Mouse (Mus musculus): Measurements from ENCODE around the gene Erc2.
A peak's percentile ranks its signal among the peaks of the same experiment; 100 is the strongest.

Erc2 gene

DNA sequence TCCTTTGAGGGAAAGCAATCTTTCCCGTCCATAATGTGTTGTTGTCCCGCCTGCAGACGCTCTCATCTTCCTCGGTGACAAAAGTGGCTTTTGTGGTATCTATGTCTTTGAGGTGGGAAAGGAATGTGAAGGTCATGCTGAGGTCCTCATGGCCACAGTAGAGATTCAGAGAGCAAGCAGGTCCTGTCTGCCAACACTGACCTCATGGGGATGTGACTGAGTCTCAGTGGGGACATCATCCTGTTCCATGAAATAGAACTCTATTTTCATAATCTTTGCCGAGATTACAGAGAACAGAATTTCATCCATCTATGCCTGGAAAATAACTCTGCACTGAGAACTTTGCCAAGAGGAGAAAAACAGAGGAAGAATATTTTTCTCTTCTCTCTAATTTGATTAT is 324.0 kb downstream of the Erc2 start:
- DNase-seq (ENCODE audit: low spot score): no peak

DNA sequence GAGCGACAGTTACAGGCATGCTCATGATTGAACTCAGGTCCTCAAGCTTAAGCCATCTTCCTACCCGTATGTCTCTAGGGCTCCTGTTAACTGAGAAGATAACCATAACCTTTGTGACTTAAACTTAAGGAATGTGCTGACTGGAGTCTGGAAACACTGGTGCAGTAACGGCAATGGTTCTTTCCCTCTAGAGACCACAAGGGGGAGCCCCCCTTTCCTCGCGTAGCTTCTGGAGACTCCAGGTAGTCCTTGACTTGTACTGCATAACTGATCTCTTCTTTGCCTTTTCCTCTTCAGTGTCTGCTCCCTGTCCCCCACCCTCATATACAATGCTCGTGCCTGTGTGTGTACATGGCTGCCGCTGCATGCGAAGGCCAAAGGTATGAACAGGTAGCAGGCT is 326.2 kb downstream of the Erc2 start:
- DNase-seq (ENCODE audit: low spot score): peak; percentile 41

DNA sequence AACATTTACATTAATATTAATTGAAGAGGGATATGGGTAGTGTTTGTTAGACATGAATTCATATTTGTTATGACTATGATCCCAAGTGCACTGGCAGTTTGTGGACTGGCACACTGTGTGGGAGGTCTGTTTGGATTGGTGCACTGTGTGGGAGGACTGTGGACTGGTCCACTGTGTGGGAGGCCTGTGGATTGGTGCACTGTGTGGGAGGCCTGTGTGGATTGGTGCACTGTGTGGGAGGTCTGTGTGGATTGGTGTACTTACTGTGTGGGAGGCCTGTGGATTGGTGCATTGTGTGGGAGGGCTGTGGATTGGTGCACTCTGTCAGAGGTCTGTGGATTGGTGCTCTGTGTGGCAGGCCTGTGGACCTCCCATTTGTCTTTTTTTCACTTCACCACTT is 331.6 kb downstream of the Erc2 start:
- DNase-seq (ENCODE audit: low spot score): no peak

DNA sequence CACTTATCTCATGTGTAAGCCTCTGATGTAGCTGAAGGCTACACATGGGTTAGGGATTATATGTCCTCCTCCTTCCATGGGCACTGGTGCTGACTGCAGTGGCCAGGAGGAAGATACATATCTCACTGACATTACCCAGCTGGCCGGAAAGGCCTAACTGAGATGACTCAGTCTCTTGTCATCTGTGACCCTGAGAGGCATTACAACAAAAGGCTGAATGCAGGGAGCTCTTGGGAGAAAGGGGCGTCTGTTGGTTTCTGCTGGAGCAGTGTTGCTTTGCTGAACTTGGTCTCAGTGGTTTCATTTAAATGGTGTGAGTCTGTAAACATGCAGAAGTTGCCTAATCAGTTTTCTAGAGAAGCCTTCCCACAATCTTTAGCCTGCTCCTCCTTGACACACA is 334.6 kb downstream of the Erc2 start:
- DNase-seq (ENCODE audit: low spot score): no peak

DNA sequence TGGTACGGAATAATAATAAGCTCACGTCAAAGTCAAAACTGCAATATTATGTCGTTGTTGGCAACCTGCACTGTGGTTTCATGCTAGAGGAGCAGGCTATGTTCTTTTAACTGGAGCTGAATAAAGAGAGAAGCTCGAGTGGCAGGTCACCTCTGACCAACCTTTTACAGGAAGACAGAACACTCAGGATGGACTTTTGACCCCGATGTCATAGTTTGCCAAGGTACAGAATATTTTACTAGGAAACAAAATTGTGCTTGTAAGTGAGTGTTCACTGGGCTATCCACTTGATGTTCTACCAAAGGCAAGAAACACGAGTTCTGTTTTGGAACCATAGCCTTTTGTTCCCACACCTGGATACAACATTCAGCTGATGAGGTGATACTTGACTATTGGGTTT is 351.5 kb downstream of the Erc2 start:
- no peak for DNase-seq (ENCODE audit: low spot score)

DNA sequence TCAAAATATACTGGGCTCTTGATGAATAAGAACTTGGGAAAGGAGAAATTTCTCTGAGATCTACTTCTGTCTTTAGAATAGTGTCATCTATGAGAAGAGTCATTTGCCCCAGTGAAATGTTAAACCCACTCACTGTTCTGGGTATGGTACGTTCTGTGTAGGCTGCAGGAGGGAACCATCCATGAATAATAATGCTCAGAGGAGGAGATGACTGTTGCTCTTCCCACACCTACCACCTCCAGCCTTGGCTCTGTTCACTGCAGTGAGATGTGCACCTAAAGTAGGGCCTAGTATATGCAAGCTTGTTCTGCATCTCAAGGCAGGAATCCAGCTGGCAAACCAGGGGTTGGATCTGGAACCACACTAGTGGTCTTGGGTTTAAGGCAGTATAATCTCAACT is 353.4 kb downstream of the Erc2 start:
- DNase-seq (ENCODE audit: low spot score): no peak

DNA sequence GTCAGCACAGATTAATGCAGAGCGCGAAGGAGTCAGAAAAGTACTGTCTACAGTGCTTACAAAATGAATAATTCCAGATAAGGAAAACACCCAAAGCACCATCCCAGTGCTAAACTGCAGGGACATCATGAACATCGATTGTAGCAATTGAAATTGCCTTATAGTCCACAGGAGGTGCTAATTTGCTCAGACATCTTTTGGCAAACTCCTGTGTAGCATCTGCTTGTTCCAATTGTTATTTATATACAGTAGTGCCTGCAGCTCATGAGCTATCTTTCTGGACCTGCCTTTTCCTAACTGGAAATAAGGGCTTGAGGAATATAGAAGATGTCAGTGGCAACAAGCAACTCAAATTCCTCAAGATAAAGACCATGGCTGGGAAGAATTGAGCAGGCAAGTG is 362.5 kb downstream of the Erc2 start:
- DNase-seq (ENCODE audit: low spot score): no peak

DNA sequence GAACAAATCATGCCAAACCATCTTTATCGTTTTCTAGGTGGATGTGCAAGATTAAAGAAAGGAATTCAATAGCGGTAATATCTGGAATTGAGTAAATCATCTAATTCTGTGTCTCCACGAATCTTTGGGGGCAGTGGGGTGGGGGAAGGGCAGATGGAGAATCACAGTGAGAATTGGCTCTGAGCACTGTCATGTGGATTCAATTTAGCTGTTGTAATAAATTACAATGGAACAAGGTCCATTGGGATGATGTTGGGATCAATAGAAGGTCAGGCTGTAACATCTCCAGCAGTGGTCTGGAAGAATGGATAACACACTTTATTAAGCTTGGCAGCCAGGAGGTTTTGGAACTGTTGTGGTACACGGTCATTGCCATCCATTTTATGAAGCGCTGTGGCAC is 363.0 kb downstream of the Erc2 start:
- DNase-seq (ENCODE audit: low spot score): peak; percentile 11

DNA sequence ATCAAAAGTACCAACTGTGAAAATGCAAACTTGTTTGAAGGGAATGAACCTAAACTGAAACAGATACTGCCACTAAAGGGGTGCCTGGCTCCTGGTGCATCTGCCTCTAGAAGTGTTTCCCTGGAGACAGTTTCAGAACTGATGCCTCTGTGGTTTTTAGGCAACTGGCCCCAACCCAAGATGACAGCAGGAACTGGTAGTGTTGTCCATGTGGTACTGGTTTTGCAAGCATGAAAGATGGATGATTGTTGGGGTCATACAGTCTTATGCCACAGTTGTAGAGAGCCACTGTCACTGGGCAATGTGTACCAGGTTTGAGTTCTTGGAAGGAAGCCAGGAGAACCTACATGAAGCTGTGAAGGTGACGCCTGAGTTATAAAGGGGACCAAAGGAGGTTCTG is 365.2 kb downstream of the Erc2 start:
- no peak for DNase-seq (ENCODE audit: low spot score)

DNA sequence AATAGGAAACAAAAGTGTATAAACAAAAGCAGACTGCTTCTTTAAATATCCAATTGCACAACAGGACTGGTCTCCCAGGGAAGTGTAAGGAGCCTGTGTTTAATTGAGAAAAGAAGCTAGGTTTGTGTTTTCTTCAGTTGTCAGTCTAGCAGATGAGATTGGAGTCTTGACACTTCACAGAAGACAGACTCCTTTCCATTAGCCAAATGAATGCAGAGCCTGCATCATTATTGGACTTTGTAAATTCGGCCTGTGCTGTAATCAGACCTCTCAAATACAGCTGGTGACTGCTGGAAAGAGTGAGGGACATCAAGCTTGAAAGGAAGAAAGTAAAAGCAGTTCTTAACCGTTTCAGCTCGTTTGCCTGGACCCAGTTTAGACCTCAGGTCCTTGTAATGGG is 376.3 kb downstream of the Erc2 start:
- DNase-seq (ENCODE audit: low spot score): no peak

DNA sequence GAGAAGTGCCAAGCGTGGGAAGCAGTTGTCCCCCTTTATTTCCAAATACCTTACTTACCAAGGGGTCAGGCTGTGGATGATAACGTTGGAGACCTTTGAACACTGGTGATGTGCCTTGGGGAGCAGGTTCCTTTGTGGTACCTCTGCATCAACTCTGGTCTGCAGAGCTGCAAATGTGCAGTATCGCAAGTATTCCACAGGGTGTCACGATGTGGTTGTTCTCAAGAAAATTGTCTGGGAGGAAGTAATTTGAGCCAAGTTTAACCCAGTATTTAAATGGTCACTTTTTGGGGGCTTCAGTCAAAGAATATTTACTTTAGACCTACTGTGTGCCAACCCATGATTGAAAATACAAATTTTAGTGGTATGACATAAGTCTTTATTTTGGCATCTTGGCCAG is 381.8 kb downstream of the Erc2 start:
- DNase-seq (ENCODE audit: low spot score): peak; percentile 55

DNA sequence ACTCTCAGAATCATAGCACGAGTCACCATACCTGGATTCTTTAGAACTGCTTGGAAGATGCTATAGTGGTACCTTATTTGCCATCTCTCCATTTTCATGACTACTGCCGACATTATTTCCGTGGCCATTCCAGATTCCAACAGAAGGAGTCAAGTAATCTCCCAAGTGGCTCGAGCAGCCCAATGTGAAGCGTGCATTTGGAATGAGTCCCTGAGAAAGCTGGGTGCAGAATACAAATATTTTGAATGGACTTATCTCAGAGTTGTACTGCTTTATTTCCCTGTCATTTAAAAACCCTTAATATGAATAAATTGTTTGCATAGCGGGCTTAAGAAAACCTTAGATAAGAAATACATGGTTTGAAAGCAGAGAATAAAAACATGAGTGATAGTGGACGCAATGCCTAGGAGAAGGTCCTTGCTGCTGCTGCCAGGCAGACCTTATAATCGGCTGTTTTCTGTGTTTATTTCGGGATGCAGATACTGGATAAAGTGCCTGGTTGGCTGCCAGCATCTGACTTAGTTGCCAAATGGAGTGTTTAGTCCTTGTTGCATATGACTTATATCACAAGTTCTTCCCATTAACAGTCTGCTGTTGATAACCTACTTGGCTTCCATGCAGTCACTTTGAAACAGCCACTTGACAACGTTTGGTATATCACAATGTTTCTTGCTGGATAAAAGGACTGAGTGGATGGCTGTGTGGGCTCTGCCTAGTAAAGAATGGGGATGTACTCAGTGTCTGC is 388.5 kb downstream of the Erc2 start:
- no peak for DNase-seq (ENCODE audit: low spot score)

DNA sequence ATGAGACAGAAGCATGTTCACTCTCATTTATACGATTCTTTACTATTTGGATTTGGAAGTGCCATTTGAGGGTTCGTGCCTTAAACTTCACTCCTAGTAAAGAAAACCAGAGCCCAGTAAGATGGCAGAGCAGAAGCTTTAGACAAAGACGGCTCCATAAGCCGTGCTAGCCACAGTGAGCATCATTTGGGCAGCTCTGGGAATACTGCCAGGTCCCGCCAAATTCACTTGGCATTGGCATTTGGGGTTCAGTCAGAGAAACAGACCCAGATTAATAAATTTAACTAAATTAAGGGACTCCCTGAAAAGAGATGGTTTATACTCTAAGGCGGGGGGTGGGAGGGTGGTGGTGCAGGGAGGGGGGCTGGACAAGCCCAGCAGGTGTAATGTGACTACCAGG is 401.0 kb downstream of the Erc2 start:
- no peak for DNase-seq (ENCODE audit: low spot score)

DNA sequence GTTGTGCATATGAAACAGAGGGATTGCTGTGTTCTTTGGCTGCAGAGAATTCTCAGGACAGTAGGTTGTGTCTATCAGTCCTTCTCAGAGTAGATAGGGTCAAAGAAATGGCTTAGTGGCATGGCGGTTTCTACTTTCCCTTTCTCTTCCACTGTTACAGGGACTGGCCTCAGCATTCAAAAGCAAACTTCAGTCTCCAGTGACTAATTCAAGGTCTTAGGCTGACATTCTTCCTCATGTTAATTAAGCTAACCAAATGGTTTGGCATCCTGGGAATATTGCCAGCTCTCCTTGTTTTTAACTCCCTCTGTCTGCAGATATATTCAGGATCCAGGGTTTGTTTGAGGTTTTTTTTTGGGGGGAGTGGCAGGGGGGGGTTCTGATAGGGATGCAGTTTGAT is 408.6 kb downstream of the Erc2 start:
- DNase-seq (ENCODE audit: low spot score): no peak

DNA sequence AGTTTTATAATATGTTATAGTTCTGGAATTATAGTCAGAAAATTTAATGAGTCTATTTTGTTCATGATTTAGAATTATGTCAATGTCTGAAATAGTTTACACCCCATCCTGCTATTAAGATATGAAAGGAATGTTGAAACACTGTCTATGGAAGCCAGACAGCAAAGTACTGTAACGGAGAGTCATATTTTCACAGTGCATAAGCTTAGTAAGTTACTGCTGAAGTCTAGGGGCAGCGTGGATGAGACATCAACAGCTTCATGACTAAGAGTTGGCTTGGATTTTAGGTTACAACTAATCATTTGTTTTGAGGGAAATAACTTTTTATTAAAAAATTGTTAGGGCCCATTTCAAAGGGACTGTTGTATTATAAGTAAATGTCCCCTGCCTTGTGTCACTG is 412.8 kb downstream of the Erc2 start:
- no peak for DNase-seq (ENCODE audit: low spot score)

DNA sequence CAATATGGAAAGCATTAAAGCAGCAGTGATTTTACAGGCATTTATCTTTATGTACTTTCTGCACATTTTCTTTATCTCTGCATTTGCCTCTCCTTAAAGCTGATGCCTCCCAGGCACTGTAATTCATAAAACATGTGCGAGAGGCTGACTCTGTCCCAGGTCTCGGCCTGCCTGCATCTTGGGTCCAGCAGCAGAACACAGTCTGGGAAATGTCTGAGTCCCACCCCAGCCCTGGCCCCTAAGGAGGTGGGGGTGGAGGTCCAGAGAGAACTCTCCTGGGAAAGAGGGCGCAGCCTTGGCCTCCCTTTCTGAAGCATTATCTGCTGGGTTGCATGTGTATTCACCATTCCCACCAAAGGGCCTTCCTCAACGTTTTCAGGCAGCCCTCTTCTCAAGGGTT is 420.9 kb downstream of the Erc2 start:
- DNase-seq (ENCODE audit: low spot score): no peak

DNA sequence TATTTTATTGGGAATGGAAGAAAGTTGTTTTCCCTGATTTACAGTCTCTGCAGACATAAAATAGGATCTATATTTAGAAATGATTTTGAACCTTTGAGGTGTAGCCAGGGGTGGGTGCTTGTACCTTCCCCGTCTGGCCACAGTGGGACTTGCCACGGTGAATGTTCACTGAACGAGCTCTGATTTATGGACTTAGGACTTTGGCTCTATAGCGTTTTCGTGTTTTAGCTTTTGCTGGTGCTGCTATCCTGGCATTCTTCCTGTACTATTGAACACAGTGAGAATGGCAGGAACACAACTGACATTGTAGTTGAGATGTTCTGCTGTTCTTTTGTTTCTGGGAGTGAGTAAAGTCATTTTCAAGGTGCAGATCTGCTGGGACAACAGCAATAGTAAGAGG is 429.4 kb downstream of the Erc2 start:
- DNase-seq (ENCODE audit: low spot score): no peak

DNA sequence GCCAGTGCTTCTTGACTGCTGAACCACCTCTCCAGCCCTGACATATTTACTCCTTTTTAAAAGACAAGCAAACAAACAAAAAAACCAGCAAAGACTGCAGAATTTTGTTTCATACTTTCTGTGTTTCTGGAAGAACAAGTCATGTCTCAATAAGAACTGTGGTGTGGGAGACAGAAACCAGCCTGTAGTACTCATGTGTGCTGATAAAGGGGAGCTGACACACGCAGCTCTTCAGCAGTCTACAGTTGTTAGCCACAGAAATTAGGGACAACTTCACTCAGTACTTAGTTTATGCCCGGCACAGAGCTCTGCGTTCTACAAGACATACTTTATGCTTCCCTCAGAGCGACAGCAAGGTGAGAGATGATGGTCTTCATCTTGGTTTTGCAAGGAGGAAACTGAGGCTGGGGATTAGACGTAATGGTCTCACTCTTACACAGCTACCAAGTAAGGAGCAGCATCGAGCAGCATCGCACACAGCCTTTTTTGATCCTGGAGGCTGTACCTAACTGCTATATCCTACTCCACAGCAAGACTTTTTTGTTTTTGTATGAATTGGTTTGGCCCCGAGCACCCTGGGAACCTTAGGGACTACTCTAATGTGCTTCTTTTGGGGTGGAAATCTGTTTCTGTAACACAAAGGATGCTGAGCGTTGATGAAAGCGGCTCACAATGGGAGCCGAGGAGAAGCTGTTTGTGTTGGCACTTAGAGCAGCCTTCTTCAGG is 435.1 kb downstream of the Erc2 start:
- DNase-seq (ENCODE audit: low spot score): no peak

DNA sequence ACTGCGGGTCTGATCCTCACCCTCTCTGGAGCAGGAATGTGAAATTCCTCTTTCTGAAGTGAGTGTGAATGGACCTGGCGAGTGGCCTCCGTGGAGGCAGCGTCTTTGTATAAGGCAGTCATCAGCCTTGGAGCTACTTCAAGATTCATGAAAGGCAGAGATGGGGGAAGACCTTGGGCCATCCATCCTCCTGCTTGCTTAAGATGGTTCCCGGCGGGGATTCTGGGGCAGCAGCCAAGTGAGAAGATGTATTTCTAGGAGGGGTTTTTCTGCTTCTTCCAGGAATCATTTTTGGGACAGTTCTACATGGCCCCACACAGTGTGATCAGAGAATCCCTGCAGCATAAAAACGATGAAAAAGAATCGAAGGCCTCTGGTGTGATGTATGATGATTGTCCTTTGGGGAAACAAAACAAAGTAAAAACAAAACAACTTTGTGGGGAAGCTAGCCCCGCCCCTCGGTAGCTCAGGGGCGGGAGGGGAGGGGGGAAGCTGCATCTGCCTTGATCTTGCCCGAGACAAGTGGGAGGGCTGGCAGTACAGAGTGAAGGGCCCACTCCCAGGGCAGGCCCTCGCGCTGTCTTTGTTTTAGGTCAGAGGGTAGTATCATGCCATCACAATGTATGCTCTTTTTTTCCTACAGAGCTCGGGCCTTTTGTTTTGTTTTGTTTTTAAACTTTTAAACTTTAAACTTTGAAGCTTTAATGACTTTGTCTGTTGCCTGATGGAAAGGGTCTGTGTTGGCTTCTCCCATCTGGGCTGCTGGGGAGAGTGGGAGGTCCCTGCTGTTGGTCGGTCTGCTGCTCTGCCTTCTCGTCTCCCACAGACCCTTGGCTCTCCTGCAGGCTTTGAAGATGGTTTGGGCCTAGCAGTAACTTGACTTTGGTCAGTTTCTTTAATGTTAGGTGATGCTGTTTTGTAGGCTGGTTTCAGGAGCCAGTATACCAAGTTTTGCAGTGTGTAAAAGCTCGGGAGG is 435.9 kb downstream of the Erc2 start:
- DNase-seq (ENCODE audit: low spot score): peak; percentile 54

DNA sequence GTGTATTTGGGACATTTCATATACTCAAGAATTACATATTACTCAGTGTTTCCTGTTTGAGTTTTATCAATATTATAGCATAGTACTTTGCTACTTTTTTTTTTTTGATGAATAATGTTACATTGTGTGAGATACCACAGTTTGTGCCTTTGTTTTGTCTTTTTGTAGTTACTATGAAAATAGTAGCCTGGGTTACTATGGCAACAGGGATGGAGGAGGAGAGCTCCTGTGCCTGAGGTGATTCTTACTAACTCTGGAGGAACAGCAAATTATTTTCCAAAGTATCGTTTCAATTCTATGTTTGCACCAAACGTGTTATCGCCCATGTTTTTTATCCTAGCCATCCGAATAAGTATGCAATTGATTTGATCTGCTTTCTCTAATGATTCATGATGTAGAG is 438.7 kb downstream of the Erc2 start:
- DNase-seq (ENCODE audit: low spot score): no peak

DNA sequence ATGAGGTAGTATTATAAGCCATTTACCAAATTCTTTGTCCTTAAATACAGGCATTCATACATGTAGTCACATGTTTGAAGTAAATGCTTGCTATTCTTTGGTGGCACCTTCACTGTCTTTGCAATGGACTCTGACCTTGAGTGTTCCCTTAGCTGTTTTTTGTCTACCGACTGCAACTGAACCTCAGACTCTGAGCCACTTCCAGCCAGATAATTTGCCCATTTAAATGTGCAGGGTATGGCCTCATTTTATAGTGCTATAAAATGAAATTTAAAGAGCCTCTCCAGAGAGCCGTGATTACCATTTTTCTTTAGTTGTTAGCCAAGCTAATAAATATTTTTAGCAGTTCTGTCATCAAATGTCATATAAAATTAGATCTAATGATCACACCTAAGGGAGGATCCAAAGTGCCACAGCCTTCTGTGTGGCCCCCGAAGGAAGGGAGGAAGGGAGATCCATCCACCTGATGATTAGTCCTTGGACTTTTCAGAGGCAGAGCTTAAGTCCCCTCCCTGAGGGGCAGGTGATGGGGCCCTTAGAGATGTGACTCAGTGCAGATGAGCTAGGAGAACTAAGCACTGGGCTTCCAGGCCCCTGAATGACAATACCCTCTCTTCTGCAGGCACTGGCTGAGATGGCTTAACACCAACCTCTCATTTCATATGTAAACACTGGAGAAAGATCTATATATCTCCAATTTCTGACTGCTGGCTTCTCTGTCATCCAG is 439.6 kb downstream of the Erc2 start:
- DNase-seq (ENCODE audit: low spot score): no peak

DNA sequence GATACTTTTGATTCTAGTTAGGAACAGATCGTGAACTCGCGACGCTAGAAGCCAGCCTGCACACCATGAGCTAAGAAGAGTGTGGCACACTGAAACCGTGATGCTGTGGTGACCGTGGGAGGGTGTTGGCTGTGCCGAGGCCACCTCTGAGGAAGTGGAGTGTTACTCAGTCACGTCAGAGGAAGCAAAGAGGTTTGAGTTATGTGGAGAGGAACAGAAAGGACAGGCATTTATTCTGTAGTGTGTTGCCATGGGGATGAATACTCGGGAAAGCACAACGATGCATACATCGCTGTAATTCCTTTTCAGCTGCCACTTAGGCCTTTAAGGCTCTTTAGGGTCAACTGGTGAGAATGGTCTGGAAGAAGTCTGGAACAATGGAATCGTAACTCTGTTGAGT is 445.8 kb downstream of the Erc2 start:
- peak; percentile 61 for DNase-seq (ENCODE audit: low spot score)

Measured in embryo, embryonic 10 days (tissue).